Mouse (Mus musculus) ES-Bruce4 (cell line): ENCODE measurements around the gene Il31. TPM values are rescaled to one million over a fixed set of nuclear protein-coding genes. Genes with fewer than 3 reads are reported as not detected.
A peak's percentile ranks its signal among the peaks of the same experiment; 100 is the strongest.

Experiments used
- H3K27ac ChIP-seq: 2 replicates; pipeline ENCODE4 v1.5.1; 2012; ENCODE audit warnings: low read length, inconsistent platforms; ENCODE audit not compliant: insufficient read depth
- H3K27me3 ChIP-seq: 2 replicates; pipeline ENCODE4 v1.6.1; 2012; ENCODE audit warnings: mild to moderate bottlenecking, low read length, inconsistent platforms; ENCODE audit not compliant: control insufficient read depth, poor library complexity, insufficient read depth, severe bottlenecking
- H3K36me3 ChIP-seq: 2 replicates; pipeline ENCODE4 v1.6.1; 2012; ENCODE audit warnings: inconsistent platforms, mild to moderate bottlenecking, low read length, moderate library complexity; ENCODE audit not compliant: control insufficient read depth, poor library complexity, insufficient read depth, severe bottlenecking
- H3K4me1 ChIP-seq: one replicate; pipeline ENCODE4 v1.8.1; 2011; ENCODE audit warnings: low read length; ENCODE audit not compliant: control insufficient read depth, insufficient read depth
- H3K4me3 ChIP-seq: 2 replicates; pipeline ENCODE4 v1.5.1; 2011; ENCODE audit warnings: low read depth, mild to moderate bottlenecking, low read length
- H3K9ac ChIP-seq: 2 replicates; pipeline ENCODE4 v1.6.1; 2012; ENCODE audit warnings: low read depth, mild to moderate bottlenecking, inconsistent platforms; ENCODE audit not compliant: poor library complexity, severe bottlenecking
- H3K9me3 ChIP-seq: replicated peaks from 2 replicates; pipeline ENCODE4 v1.6.1; 2012; ENCODE audit warnings: mild to moderate bottlenecking, low read length, inconsistent platforms; ENCODE audit not compliant: control insufficient read depth, poor library complexity, insufficient read depth, severe bottlenecking
- CTCF ChIP-seq: IDR thresholded peaks from one replicate; pipeline ENCODE4 v1.8.1; 2011; ENCODE audit warnings: low read depth, low read length
- EP300 ChIP-seq: IDR thresholded peaks from 2 replicates; pipeline ENCODE4 v1.6.1; 2011; ENCODE audit warnings: low read depth, low read length; ENCODE audit not compliant: insufficient read depth
- POLR2A ChIP-seq: IDR thresholded peaks from one replicate; pipeline ENCODE4 v1.8.1; 2011; ENCODE audit warnings: low read length; ENCODE audit not compliant: insufficient read depth
- polyA plus RNA-seq: library from polyadenylated mRNA; stranded (reverse); fragments of >200 nt; gene quantifications from 2 replicates; pipeline ENCODE4 v1.2.4, GENCODE M21; 2011; ENCODE audit warnings: low read depth; ENCODE audit not compliant: missing spikeins, insufficient read depth, insufficient read length

Il31 gene
- polyA plus RNA-seq, 1 experiment, result not detected

DNA sequence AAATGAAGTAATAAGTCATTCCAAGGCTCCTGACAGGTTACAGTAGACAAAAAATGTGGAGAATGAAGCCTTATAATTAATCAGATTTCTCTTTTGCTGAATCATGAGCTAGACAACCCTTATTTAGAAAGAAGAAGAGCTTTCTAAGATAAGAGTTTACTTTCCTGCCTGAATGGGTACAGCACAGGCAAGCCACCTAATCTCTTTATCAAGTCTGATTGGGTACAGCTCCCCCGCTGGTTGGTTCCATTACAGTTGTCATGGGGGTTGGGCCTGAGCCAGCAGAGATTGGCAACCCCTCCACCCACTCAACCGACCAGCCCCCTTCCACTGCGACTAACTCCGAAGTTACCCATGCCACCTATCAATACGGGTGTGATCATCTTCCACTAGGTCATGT, 27.9 kb downstream of the Il31 start:
- H3K36me3 ChIP-seq, result no peaks in the 10 kb centered on the region
- no peaks in the 10 kb centered on the region for H3K27me3 ChIP-seq
- H3K27ac ChIP-seq, result no peak overlapping the region
- H3K4me3 ChIP-seq, result no peak overlapping the region
- H3K4me1 ChIP-seq, result no peaks in the 10 kb centered on the region
- TF ChIP-seq POLR2A (no peak), EP300 (no peak), CTCF (no peak)
- no peaks in the 10 kb centered on the region for H3K9me3 ChIP-seq
- H3K9ac ChIP-seq, result no peak overlapping the region

- no peak for TF ChIP-seq CTCF
- no peak for TF ChIP-seq POLR2A
- no peak for TF ChIP-seq EP300
- Histone ChIP-seq H3K4me3 (no peak overlapping the region), H3K9me3 (no peaks in the 10 kb centered on the region), H3K36me3 (no peaks in the 10 kb centered on the region; the same call in 1 of the 2 replicates), H3K27me3 (no peaks in the 10 kb centered on the region), H3K27ac (no peak overlapping the region), H3K4me1 (no peaks in the 10 kb centered on the region), H3K9ac (no peak overlapping the region)
Observed at GRCm38 (mm10) chr5:123451886-123452285, 37.4 kb downstream of the Il31 start.

DNA sequence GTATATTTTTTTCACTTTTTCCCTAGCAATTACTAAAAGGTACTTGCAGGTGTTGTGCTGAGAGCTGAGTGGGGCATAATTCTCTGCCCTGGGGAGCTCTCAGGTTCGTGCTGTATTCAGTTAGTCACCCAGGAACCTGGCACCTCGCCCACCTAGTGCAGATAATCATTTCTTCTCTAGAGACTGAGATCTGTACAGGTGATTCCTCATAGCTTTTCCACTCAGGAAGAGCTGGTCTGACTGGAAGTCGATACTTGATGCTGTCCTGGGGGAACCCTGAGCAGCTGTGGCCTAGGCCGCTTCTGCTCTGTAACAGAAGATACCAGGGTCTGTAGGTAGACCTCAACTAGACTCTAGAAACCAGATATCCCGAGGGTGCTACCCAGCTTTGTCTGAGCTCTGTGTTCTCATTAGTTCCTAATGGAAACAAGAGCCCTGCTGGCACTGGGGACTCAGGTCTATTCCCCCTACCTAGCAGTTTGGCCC, 44.4 kb downstream of the Il31 start:
- H3K4me1 ChIP-seq, result no peaks in the 10 kb centered on the region
- H3K9ac ChIP-seq, result no peak overlapping the region
- no peak for TF ChIP-seq EP300
- TF ChIP-seq CTCF, result no peak
- TF ChIP-seq POLR2A, result no peak
- no peak overlapping the region for H3K27ac ChIP-seq
- no peaks in the 10 kb centered on the region for H3K27me3 ChIP-seq
- H3K36me3 ChIP-seq, result no peaks in the 10 kb centered on the region
- H3K4me3 ChIP-seq, result no peak overlapping the region
- H3K9me3 ChIP-seq, result no peaks in the 10 kb centered on the region

DNA sequence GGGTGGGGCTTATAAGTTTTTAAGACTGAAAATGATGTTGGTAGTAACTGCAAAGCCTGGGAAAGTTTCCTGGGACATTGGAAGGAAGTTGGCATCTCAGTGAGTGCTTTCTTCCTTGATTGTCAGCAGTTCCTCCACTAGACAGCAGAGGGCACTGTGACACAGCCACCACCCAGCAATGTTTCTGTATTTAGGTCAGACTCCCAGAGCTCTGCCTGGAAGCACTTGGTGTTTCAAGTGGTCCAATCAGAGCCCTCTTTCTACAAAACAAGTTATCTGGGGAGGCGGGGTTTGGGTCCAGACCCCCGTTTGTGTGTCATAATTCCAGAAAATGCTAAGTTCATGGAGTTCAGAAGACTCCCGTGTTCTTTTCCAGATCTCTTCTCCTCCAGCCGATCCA, 45.2 kb downstream of the Il31 start:
- Histone ChIP-seq H3K4me1 (no peaks in the 10 kb centered on the region), H3K27ac (no peak overlapping the region), H3K36me3 (no peaks in the 10 kb centered on the region), H3K9me3 (no peaks in the 10 kb centered on the region), H3K9ac (no peak overlapping the region), H3K4me3 (no peak overlapping the region), H3K27me3 (no peaks in the 10 kb centered on the region)
- TF ChIP-seq CTCF, result peak; percentile 84
- no peak for TF ChIP-seq EP300

GRCm38 (mm10) chr5:123442283-123442682, 47.0 kb downstream of the Il31 start:
- no peaks in the 10 kb centered on the region for H3K9me3 ChIP-seq
- no peak overlapping the region for H3K9ac ChIP-seq
- no peaks in the 10 kb centered on the region for H3K36me3 ChIP-seq
- no peaks in the 10 kb centered on the region for H3K27me3 ChIP-seq
- no peak overlapping the region for H3K27ac ChIP-seq
- H3K4me1 ChIP-seq, result no peaks in the 10 kb centered on the region
- H3K4me3 ChIP-seq, result no peak overlapping the region
- TF ChIP-seq CTCF (no peak), EP300 (no peak), POLR2A (no peak)

DNA sequence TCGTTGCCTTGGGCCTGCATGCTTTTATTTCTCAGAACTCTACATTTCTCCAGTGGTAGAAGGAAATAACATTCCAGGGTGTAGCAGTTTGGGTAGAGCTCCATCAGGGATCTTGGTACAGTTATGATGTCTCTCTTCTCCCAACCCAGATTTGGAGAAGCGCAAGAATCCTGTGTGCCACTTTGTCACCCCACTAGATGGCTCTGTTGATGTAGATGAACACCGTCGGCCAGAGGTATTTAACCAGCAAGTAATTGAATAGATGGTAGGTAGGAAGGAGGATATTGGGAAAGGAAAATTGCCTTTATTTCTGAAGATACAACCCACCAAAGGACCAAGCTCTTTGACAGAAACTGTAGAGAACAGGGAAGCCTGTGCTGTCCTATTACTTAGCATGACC, 48.6 kb downstream of the Il31 start:
- Histone ChIP-seq H3K27ac (no peak overlapping the region), H3K27me3 (no peaks in the 10 kb centered on the region), H3K36me3 (no peaks in the 10 kb centered on the region), H3K9me3 (no peaks in the 10 kb centered on the region), H3K9ac (no peak overlapping the region), H3K4me1 (no peaks in the 10 kb centered on the region), H3K4me3 (no peak overlapping the region)
- TF ChIP-seq EP300, result no peak
- TF ChIP-seq CTCF, result no peak
- TF ChIP-seq POLR2A, result no peak
